Mouse (Mus musculus): ENCODE data around the gene Kcne3. TPM values are rescaled to one million over a fixed set of nuclear protein-coding genes. Genes with fewer than 3 reads are reported as not detected.

Kcne3 gene
- polyA plus RNA-seq, 1 experiment from 2014 or later: 0.79 TPM

DNA sequence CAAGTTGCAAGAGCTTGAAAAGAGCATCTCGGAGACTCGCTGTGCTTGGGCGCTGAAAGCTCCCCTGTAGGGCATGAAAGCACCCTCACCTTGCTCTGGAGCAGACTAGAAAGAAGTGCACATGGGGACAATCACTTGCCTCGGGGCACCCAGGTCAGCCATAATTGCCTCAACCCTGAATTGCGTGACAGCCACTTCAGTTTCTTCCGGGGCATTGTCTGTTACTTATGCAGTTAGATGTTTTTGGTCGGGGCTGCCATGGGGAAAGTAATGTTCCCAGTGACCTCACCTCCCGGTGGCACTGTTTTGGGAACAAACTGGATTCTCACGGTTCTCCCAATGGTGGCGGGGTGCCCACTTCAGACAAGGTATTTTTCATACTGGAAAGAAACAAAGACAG is 26.2 kb upstream of the Kcne3 start:
- Histone ChIP-seq H3K9me3 (replicated peaks; ENCODE audit: control insufficient read depth, low read length, poor library complexity, severe bottlenecking) (no peaks in the 10 kb centered on the region), H3K4me3 (ENCODE audit: low read depth, low read length) (no peak overlapping the region), H3K4me2 (ENCODE audit: low read length) (no peak overlapping the region), H3K4me1 (ENCODE audit: control insufficient read depth, insufficient read depth, low read length) (no peaks in the 10 kb centered on the region), H3K9ac (ENCODE audit: low read depth, low read length) (no peak overlapping the region), H3K36me3 (ENCODE audit: control insufficient read depth, insufficient read depth, low read length) (no peaks in the 10 kb centered on the region), H3K27me3 (ENCODE audit: control insufficient read depth, insufficient read depth, low read depth, low read length) (no peaks in the 10 kb centered on the region), H3K27ac (ENCODE audit: low read length) (no peak overlapping the region)
- 57% methylated on average over 10 of the region's 10 CpGs for whole genome bisulfite sequencing
- no peak for ATAC-seq

DNA sequence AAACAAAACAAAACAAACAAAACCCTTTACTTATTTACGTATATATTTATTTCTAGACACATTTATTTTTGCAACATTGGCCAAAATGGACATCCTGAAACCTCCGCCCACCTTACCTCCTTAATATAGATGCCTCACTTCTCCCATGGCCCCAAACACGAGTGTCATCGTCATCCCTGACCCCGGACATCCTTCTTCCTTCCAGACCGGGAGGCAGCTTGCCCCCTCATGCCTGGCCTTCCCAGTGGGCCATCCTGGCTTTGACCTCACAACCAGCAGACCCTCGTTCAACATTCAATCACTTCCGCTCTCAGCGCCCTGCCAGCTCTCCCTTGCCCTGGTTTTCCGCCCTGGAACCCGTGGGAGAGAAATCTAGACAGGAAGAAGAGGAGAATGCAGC is 25.7 kb upstream of the Kcne3 start:
- Histone ChIP-seq H3K9ac (ENCODE audit: low read depth, low read length) (no peak overlapping the region), H3K4me1 (ENCODE audit: control insufficient read depth, insufficient read depth, low read length) (no peaks in the 10 kb centered on the region), H3K27me3 (ENCODE audit: control insufficient read depth, insufficient read depth, low read depth, low read length) (no peaks in the 10 kb centered on the region), H3K36me3 (ENCODE audit: control insufficient read depth, insufficient read depth, low read length) (no peaks in the 10 kb centered on the region), H3K4me2 (ENCODE audit: low read length) (no peak overlapping the region), H3K9me3 (replicated peaks; ENCODE audit: control insufficient read depth, low read length, poor library complexity, severe bottlenecking) (no peaks in the 10 kb centered on the region), H3K27ac (ENCODE audit: low read length) (no peak overlapping the region), H3K4me3 (ENCODE audit: low read depth, low read length) (no peak overlapping the region)
- no peak for ATAC-seq
- WGBS: 81% methylated on average over 11 of the region's 11 CpGs

DNA sequence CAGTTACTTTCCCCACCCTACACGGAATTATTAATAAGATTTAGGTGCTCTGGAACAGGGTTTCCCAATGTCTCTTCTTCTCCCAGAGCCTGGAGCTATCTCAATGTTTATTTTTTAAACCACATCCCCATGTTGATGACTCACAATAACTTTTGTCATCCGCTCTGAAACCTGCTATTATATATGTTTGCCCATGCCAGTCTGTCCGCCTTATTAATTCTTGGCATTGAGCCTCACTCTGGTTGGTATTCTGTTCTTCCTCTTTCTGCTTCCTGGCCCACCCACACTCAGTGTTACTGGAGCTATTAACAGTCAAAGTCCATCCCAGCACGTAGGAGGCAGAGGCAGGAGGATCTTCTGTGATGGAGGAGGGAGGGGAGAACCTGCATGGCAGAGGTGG is 18.6 kb upstream of the Kcne3 start:
- H3K9me3 ChIP-seq (replicated peaks; ENCODE audit: control insufficient read depth, low read length, poor library complexity, severe bottlenecking): no peaks in the 10 kb centered on the region
- peaks cover 3% of the 10 kb centered on the region for H3K4me1 ChIP-seq (ENCODE audit: control insufficient read depth, insufficient read depth, low read length)
- no peak overlapping the region for H3K4me2 ChIP-seq (ENCODE audit: low read length)
- H3K27ac ChIP-seq (ENCODE audit: low read length): no peak overlapping the region
- no peaks in the 10 kb centered on the region for H3K36me3 ChIP-seq (ENCODE audit: control insufficient read depth, insufficient read depth, low read length)
- no peaks in the 10 kb centered on the region for H3K27me3 ChIP-seq (ENCODE audit: control insufficient read depth, insufficient read depth, low read depth, low read length)
- WGBS: 73% methylated on average over 4 of the region's 4 CpGs
- ATAC-seq: no peak
- no peak overlapping the region for H3K4me3 ChIP-seq (ENCODE audit: low read depth, low read length)
- H3K9ac ChIP-seq (ENCODE audit: low read depth, low read length): no peak overlapping the region

DNA sequence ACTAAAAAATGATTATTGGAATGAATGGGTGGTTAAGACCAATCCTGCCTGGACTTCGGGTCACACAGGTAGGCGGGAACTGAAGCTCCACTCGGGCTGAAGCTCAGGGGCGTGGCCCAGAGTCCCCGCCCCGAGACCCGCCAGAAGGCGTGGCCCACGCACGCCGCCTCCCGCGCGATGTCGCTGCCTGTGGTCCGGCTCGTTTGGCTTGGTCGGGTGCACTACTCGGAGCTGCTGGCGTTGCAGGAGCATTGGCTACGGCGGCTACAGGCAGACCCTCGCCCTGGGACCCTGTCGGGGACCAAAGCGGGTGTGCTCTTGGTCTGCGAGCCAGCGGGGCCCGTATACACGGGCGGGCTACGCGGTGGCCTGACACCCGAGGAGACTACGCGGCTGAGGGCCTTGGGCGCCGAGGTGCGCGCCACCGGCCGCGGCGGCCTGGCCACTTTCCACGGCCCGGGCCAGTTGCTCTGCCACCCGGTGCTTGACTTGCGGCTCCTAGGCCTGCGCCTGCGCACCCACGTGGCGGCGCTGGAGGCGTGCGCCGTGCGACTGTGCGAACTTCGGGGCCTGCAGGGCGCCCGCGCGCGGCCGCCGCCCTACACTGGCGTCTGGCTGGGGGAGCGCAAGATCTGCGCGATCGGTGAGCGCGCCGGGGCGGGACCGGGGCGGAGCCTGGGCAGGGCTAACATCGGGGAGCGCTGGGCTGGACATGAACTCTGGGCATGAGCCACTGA is 17.0 kb upstream of the Kcne3 start, which contains the start of gene Lipt2:
TSS of gene Lipt2 (plus strand) at position 173 of the 737 bp plus-strand sequence.
- H3K9ac ChIP-seq (ENCODE audit: low read depth, low read length): peak within 1 kb of the TSS; percentile 95
- no peaks in the 10 kb centered on the region for H3K36me3 ChIP-seq (ENCODE audit: control insufficient read depth, insufficient read depth, low read length)
- peak; percentile 98 for ATAC-seq
- H3K4me1 ChIP-seq (ENCODE audit: control insufficient read depth, insufficient read depth, low read length): peaks cover 3% of the 10 kb centered on the region
- WGBS: under 1% methylated on average over 73 of the region's 78 CpGs
- no peaks in the 10 kb centered on the region for H3K9me3 ChIP-seq (replicated peaks; ENCODE audit: control insufficient read depth, low read length, poor library complexity, severe bottlenecking)
- peak within 1 kb of the TSS; percentile 74 for H3K4me2 ChIP-seq (ENCODE audit: low read length)
- no peaks in the 10 kb centered on the region for H3K27me3 ChIP-seq (ENCODE audit: control insufficient read depth, insufficient read depth, low read depth, low read length)
- H3K4me3 ChIP-seq (ENCODE audit: low read depth, low read length): peak within 1 kb of the TSS; percentile 85
- peak within 1 kb of the TSS; percentile 88 for H3K27ac ChIP-seq (ENCODE audit: low read length)

DNA sequence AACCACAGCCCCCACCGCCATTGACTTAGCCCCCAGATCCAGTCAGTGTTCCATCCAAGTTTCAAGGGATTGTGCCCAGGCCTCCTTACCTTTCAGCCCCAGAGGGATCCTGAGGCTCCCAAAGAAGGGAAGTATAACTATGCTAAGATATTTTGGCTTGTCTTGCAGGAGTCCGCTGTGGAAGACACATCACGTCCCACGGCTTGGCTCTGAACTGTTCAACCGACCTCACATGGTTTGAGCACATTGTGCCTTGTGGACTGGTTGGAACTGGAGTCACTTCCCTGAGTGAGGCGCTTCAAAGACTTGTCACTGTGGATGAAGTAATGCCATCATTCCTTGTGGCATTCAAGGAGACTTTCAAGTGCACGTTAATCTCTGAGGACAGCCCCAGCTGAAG is 16.3 kb upstream of the Kcne3 start:
- H3K4me2 ChIP-seq (ENCODE audit: low read length): peak overlapping the region; percentile 74
- H3K27ac ChIP-seq (ENCODE audit: low read length): peak overlapping the region; percentile 88; the same call in 1 of the 2 replicates
- no peaks in the 10 kb centered on the region for H3K36me3 ChIP-seq (ENCODE audit: control insufficient read depth, insufficient read depth, low read length)
- H3K4me3 ChIP-seq (ENCODE audit: low read depth, low read length): peak overlapping the region; percentile 85
- H3K9me3 ChIP-seq (replicated peaks; ENCODE audit: control insufficient read depth, low read length, poor library complexity, severe bottlenecking): no peaks in the 10 kb centered on the region
- ATAC-seq: peak; percentile 11; the same call in 1 of the 2 replicates
- peaks cover 3% of the 10 kb centered on the region for H3K4me1 ChIP-seq (ENCODE audit: control insufficient read depth, insufficient read depth, low read length)
- H3K27me3 ChIP-seq (ENCODE audit: control insufficient read depth, insufficient read depth, low read depth, low read length): no peaks in the 10 kb centered on the region
- 59% methylated on average over 7 of the region's 7 CpGs for WGBS
- H3K9ac ChIP-seq (ENCODE audit: low read depth, low read length): peak overlapping the region; percentile 95

DNA sequence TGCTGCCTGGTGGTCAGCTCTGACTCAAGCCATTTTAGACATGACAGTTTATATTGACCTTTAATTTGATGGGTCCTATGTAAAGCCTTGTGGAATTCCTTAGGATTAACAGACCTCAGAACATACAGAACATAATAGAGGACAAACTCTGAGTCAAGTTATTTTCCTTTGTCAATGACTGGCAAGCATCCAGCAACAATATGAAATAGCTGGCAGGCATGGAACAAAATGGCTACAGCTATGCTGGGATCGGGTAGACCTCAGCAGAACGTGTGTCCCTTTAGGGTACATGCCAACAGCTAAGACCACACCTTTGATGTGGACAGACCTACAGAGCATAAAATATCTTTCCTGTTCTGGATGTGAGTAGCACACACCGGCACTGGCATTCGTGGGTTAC is 12.8 kb upstream of the Kcne3 start:
- H3K36me3 ChIP-seq (ENCODE audit: control insufficient read depth, insufficient read depth, low read length): no peaks in the 10 kb centered on the region
- no peak overlapping the region for H3K4me2 ChIP-seq (ENCODE audit: low read length)
- H3K27me3 ChIP-seq (ENCODE audit: control insufficient read depth, insufficient read depth, low read depth, low read length): no peaks in the 10 kb centered on the region
- WGBS: 80% methylated on average over 4 of the region's 4 CpGs
- no peak for ATAC-seq
- no peak overlapping the region for H3K27ac ChIP-seq (ENCODE audit: low read length)
- H3K9me3 ChIP-seq (replicated peaks; ENCODE audit: control insufficient read depth, low read length, poor library complexity, severe bottlenecking): no peaks in the 10 kb centered on the region
- H3K4me3 ChIP-seq (ENCODE audit: low read depth, low read length): no peak overlapping the region
- no peak overlapping the region for H3K9ac ChIP-seq (ENCODE audit: low read depth, low read length)
- peaks cover 3% of the 10 kb centered on the region for H3K4me1 ChIP-seq (ENCODE audit: control insufficient read depth, insufficient read depth, low read length)

DNA sequence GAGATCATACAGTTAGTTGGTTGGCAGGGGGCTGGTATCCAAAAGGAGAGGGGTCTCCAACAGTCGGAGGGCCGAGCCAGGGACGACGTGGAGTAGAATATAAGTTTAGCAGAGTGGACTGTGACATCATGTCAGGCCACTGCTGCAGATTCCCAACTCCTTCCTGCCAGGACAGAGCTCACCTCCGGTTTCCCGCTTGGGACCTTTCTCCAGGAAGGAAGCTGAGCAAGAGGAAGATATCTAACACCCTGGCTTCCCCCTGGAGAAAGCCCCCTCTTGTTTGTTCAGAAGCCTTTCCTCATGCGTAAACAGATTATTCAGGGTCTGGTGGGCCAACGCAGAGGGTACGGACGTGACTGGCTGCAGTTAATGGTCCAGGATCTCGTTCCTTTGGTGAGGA is 7.6 kb upstream of the Kcne3 start:
- Histone ChIP-seq H3K27ac (ENCODE audit: low read length) (no peak overlapping the region), H3K4me1 (ENCODE audit: control insufficient read depth, insufficient read depth, low read length) (no peaks in the 10 kb centered on the region), H3K36me3 (ENCODE audit: control insufficient read depth, insufficient read depth, low read length) (no peaks in the 10 kb centered on the region), H3K4me2 (ENCODE audit: low read length) (no peak overlapping the region), H3K9me3 (replicated peaks; ENCODE audit: control insufficient read depth, low read length, poor library complexity, severe bottlenecking) (no peaks in the 10 kb centered on the region), H3K9ac (ENCODE audit: low read depth, low read length) (no peak overlapping the region), H3K4me3 (ENCODE audit: low read depth, low read length) (no peak overlapping the region), H3K27me3 (ENCODE audit: control insufficient read depth, insufficient read depth, low read depth, low read length) (no peaks in the 10 kb centered on the region)
- 83% methylated on average over 11 of the region's 11 CpGs for WGBS
- no peak for ATAC-seq

DNA sequence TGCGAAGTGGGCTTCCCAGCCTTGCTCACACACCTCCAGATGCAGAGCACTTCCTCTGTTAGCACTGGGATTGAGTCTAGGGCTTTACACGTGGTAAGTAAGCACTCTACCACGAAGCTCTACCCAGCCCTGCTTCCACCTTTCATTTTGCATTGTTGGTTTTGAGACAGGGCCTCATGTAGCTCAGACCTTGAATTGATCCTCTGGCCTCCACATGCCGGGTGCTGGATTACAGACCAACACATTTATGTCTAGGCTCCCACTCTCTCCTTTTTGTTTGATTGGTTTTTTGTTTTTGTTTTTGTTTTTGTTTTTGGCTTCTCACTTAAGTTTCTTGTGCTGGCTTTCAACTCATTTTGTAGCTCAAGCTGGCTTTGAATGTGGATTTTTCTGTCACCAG is 5.5 kb upstream of the Kcne3 start:
- no peak for ATAC-seq
- H3K4me3 ChIP-seq (ENCODE audit: low read depth, low read length): no peak overlapping the region

DNA sequence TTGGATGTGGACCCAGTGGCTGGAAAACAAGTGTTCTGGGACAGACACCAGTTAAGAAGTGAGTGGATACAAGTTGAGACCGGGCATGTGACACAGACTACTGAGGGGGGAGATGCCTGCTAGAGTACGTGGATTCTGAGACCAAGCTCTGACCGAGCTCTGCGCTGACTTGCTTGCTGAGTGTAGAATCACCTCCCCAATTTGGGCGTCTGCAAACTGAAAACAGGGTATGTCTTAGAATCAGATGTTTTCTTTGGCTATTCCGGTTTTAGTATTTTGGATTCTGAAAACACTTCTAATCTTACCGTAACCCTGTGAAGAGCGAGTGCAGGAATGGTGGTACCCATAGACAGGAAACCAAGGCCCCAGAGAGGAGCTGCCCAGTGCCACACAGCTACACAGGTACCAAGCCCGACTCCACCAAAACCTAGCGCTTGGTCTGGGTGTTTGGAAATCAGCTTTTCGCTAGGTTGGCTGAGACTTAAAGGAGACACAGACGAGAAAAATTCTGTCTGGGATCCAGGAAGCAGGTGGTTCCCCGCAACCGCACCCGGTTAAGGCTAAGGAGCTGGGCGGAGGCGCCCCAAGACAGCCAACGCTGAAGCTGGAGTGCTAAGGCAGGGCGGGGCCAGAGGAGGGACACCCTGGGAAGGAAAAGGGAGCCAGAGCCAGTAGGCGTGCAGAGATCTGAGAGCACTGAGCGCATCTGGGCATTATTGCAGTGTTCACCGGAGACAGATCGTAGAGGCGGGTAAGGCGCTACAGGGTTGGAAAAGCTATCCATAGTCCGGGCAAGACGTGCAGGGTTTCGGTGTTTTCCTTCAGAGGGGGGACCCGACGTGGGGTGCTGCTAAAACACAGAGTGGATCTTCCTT is 2.0 kb downstream of the Kcne3 start:
- Histone ChIP-seq H3K4me3 (ENCODE audit: low read depth, low read length) (peak overlapping the region; percentile 40), H3K27ac (ENCODE audit: low read length) (no peak overlapping the region), H3K9me3 (replicated peaks; ENCODE audit: control insufficient read depth, low read length, poor library complexity, severe bottlenecking) (no peaks in the 10 kb centered on the region), H3K27me3 (ENCODE audit: control insufficient read depth, insufficient read depth, low read depth, low read length) (peaks cover 15% of the 10 kb centered on the region), H3K4me2 (ENCODE audit: low read length) (peak overlapping the region; percentile 62), H3K4me1 (ENCODE audit: control insufficient read depth, insufficient read depth, low read length) (peaks cover 10% of the 10 kb centered on the region; the same call in 1 of the 2 replicates), H3K9ac (ENCODE audit: low read depth, low read length) (peak overlapping the region; percentile 58), H3K36me3 (ENCODE audit: control insufficient read depth, insufficient read depth, low read length) (no peaks in the 10 kb centered on the region)
- WGBS: 9% methylated on average over 30 of the region's 30 CpGs
- ATAC-seq: peak; percentile 67; the same call in 1 of the 2 replicates

More for the DNA sequence above, 5.5 kb upstream of the Kcne3 start:
- 59% methylated on average over 4 of the region's 4 CpGs for WGBS
- H3K4me1 ChIP-seq (ENCODE audit: control insufficient read depth, insufficient read depth, low read length): no peaks in the 10 kb centered on the region
- no peaks in the 10 kb centered on the region for H3K9me3 ChIP-seq (replicated peaks; ENCODE audit: control insufficient read depth, low read length, poor library complexity, severe bottlenecking)
- no peaks in the 10 kb centered on the region for H3K27me3 ChIP-seq (ENCODE audit: control insufficient read depth, insufficient read depth, low read depth, low read length)
- no peak overlapping the region for H3K4me2 ChIP-seq (ENCODE audit: low read length)
- H3K27ac ChIP-seq (ENCODE audit: low read length): no peak overlapping the region
- no peaks in the 10 kb centered on the region for H3K36me3 ChIP-seq (ENCODE audit: control insufficient read depth, insufficient read depth, low read length)
- H3K9ac ChIP-seq (ENCODE audit: low read depth, low read length): no peak overlapping the region
